Mouse (Mus musculus) midbrain, embryonic 15.5 days (tissue): ENCODE measurements around the gene Cd24a. TPM values are rescaled to one million over a fixed set of nuclear protein-coding genes. Genes with fewer than 3 reads are reported as not detected.

Source experiments
- ATAC-seq: fragments of 200-750 bp; cut with Nextera tagmentation; replicated peaks from 2 replicates; pipeline ENCODE4 v1.8.0; 2017; ENCODE audit warnings: moderate TSS enrichment
- H3K27ac ChIP-seq: fragments of 300-500 bp; sonication (generic); 2 replicates; pipeline ENCODE4 v1.5.1; 2015; ENCODE audit warnings: mild to moderate bottlenecking, inconsistent platforms
- H3K27me3 ChIP-seq: fragments of 300-500 bp; sonication (generic); replicated peaks from 2 replicates; pipeline ENCODE4 v1.6.1; 2015; ENCODE audit warnings: inconsistent platforms
- H3K36me3 ChIP-seq: fragments of 300-500 bp; sonication (generic); replicated peaks from 2 replicates; pipeline ENCODE4 v1.6.1; 2015; ENCODE audit warnings: inconsistent platforms
- H3K4me1 ChIP-seq: fragments of 300-500 bp; sonication (generic); 2 replicates; pipeline ENCODE4 v1.6.1; 2015; ENCODE audit warnings: inconsistent platforms
- H3K4me2 ChIP-seq: fragments of 300-500 bp; sonication (generic); 2 replicates; pipeline ENCODE4 v1.6.1; 2015; ENCODE audit warnings: inconsistent platforms, mild to moderate bottlenecking, moderate library complexity
- H3K4me3 ChIP-seq: fragments of 300-500 bp; sonication (generic); 2 replicates; pipeline ENCODE4 v1.5.1; 2015; ENCODE audit warnings: mild to moderate bottlenecking, inconsistent platforms
- H3K9ac ChIP-seq: fragments of 300-500 bp; sonication (generic); 2 replicates; pipeline ENCODE4 v1.6.1; 2015; ENCODE audit warnings: mild to moderate bottlenecking, inconsistent platforms
- H3K9me3 ChIP-seq: fragments of 300-500 bp; sonication (generic); 2 replicates; pipeline ENCODE4 v1.6.1; 2016; ENCODE audit warnings: inconsistent platforms
- WGBS: fragments of 180-500 bp; shearing (Covaris S2); methylation state at CpG from one replicate; pipeline ENCODE4 v1.1.7; 2015; ENCODE audit warnings: mixed read lengths; 5-methylcytosine and 5-hydroxymethylcytosine counted together
- polyA plus RNA-seq: library from polyadenylated mRNA; unstranded; fragments of >200 nt; fragmentation: Nextera tagmentation; extraction: Ambion mirVana; gene quantifications from 2 replicates; pipeline ENCODE4 v1.2.1, GENCODE M21; 2015

The Cd24a gene
- polyA plus RNA-seq, 1 experiment from 2014 or later = 795 TPM

- Histone ChIP-seq H3K27ac (no peak overlapping the region), H3K4me1 (no peaks in the 10 kb centered on the region), H3K4me2 (no peak overlapping the region), H3K9me3 (no peaks in the 10 kb centered on the region), H3K36me3 (no peaks in the 10 kb centered on the region), H3K4me3 (no peak overlapping the region), H3K27me3 (no peaks in the 10 kb centered on the region), H3K9ac (no peak overlapping the region)
- no peak for ATAC-seq
- 91% methylated on average over 5 of the region's 5 CpGs for WGBS
Observed at GRCm38 (mm10) chr10:43609507-43609906, 31.4 kb downstream of the Cd24a start.

- Histone ChIP-seq H3K36me3 (no peaks in the 10 kb centered on the region), H3K4me3 (no peak overlapping the region), H3K27ac (no peak overlapping the region), H3K4me2 (no peak overlapping the region), H3K27me3 (no peaks in the 10 kb centered on the region), H3K9me3 (no peaks in the 10 kb centered on the region), H3K9ac (no peak overlapping the region), H3K4me1 (no peaks in the 10 kb centered on the region)
- ATAC-seq = no peak
- 89% methylated on average over 2 of the region's 2 CpGs for WGBS
Observed at GRCm38 (mm10) chr10:43609958-43610357, 31.9 kb downstream of the Cd24a start.

GRCm38 (mm10) chr10:43611081-43611480 is 33.0 kb downstream of the Cd24a start:
- Histone ChIP-seq H3K27ac (no peak overlapping the region), H3K36me3 (no peaks in the 10 kb centered on the region), H3K4me1 (no peaks in the 10 kb centered on the region), H3K9ac (no peak overlapping the region), H3K9me3 (no peaks in the 10 kb centered on the region), H3K27me3 (no peaks in the 10 kb centered on the region), H3K4me2 (no peak overlapping the region), H3K4me3 (no peak overlapping the region)
- ATAC-seq = no peak

- ATAC-seq = peak; percentile 82
- H3K27me3 ChIP-seq = no peaks in the 10 kb centered on the region
- H3K4me1 ChIP-seq = peaks cover 24% of the 10 kb centered on the region
- no peak overlapping the region for H3K9ac ChIP-seq
- H3K9me3 ChIP-seq = no peaks in the 10 kb centered on the region
- no peak overlapping the region for H3K4me3 ChIP-seq
- WGBS = under 1% methylated on average over 6 of the region's 6 CpGs
- peak overlapping the region; percentile 78 for H3K27ac ChIP-seq
- H3K36me3 ChIP-seq = no peaks in the 10 kb centered on the region
- peak overlapping the region; percentile 36 for H3K4me2 ChIP-seq
Observed at GRCm38 (mm10) chr10:43619059-43619531, 41.0 kb downstream of the Cd24a start.

- Histone ChIP-seq H3K27me3 (no peaks in the 10 kb centered on the region), H3K27ac (peak overlapping the region; percentile 78), H3K4me2 (no peak overlapping the region), H3K36me3 (no peaks in the 10 kb centered on the region), H3K9me3 (no peaks in the 10 kb centered on the region), H3K4me1 (peaks cover 24% of the 10 kb centered on the region), H3K9ac (no peak overlapping the region), H3K4me3 (no peak overlapping the region)
- ATAC-seq = no peak
- WGBS = 68% methylated on average over 2 of the region's 2 CpGs
Observed at GRCm38 (mm10) chr10:43619939-43620338, 41.9 kb downstream of the Cd24a start.

GRCm38 (mm10) chr10:43623510-43623909 is 45.4 kb downstream of the Cd24a start:
- ATAC-seq = no peak
- H3K36me3 ChIP-seq = no peaks in the 10 kb centered on the region
- WGBS = 93% methylated on average over 8 of the region's 8 CpGs

GRCm38 (mm10) chr10:43624362-43624761 is 46.3 kb downstream of the Cd24a start:
- Histone ChIP-seq H3K9me3 (no peaks in the 10 kb centered on the region), H3K9ac (no peak overlapping the region), H3K36me3 (no peaks in the 10 kb centered on the region), H3K4me3 (no peak overlapping the region), H3K4me1 (peaks cover 21% of the 10 kb centered on the region), H3K4me2 (no peak overlapping the region), H3K27ac (no peak overlapping the region), H3K27me3 (no peaks in the 10 kb centered on the region)
- 84% methylated on average over 5 of the region's 5 CpGs for WGBS
- no peak for ATAC-seq

More at GRCm38 (mm10) chr10:43623510-43623909, 45.4 kb downstream of the Cd24a start:
- no peak overlapping the region for H3K4me2 ChIP-seq
- peaks cover 29% of the 10 kb centered on the region for H3K4me1 ChIP-seq
- H3K9me3 ChIP-seq = no peaks in the 10 kb centered on the region
- H3K4me3 ChIP-seq = no peak overlapping the region
- no peak overlapping the region for H3K27ac ChIP-seq
- H3K27me3 ChIP-seq = no peaks in the 10 kb centered on the region
- no peak overlapping the region for H3K9ac ChIP-seq

- ATAC-seq = 0 out of 2 replicates have a peak, but pooled peaks have one; percentile 29
- peaks cover 16% of the 10 kb centered on the region for H3K4me1 ChIP-seq
- no peaks in the 10 kb centered on the region for H3K27me3 ChIP-seq
- peak overlapping the region; percentile 21; the same call in 1 of the 2 replicates for H3K27ac ChIP-seq
- 62% methylated on average over 2 of the region's 2 CpGs for WGBS
- H3K4me3 ChIP-seq = no peak overlapping the region
- no peak overlapping the region for H3K9ac ChIP-seq
- H3K9me3 ChIP-seq = no peaks in the 10 kb centered on the region
- H3K36me3 ChIP-seq = no peaks in the 10 kb centered on the region
- H3K4me2 ChIP-seq = no peak overlapping the region
Observed at GRCm38 (mm10) chr10:43624791-43625398, 46.8 kb downstream of the Cd24a start.

- WGBS = 65% methylated on average over 2 of the region's 2 CpGs
- Histone ChIP-seq H3K9ac (no peak overlapping the region), H3K27me3 (no peaks in the 10 kb centered on the region), H3K4me3 (no peak overlapping the region), H3K4me2 (no peak overlapping the region), H3K9me3 (no peaks in the 10 kb centered on the region), H3K4me1 (peaks cover 13% of the 10 kb centered on the region), H3K36me3 (no peaks in the 10 kb centered on the region), H3K27ac (no peak overlapping the region; the same call in 1 of the 2 replicates)
- peak; percentile 35; the same call in 1 of the 2 replicates for ATAC-seq
Observed at GRCm38 (mm10) chr10:43625578-43625977, 47.5 kb downstream of the Cd24a start.

GRCm38 (mm10) chr10:43629216-43629615 is 51.1 kb downstream of the Cd24a start:
- peaks cover 6% of the 10 kb centered on the region; the same call in 1 of the 2 replicates for H3K4me1 ChIP-seq
- no peak overlapping the region for H3K4me3 ChIP-seq
- no peaks in the 10 kb centered on the region for H3K27me3 ChIP-seq
- H3K27ac ChIP-seq = no peak overlapping the region
- H3K9me3 ChIP-seq = no peaks in the 10 kb centered on the region
- H3K36me3 ChIP-seq = no peaks in the 10 kb centered on the region
- ATAC-seq = no peak
- H3K4me2 ChIP-seq = no peak overlapping the region
- no peak overlapping the region for H3K9ac ChIP-seq
- WGBS = 77% methylated on average over 5 of the region's 5 CpGs

GRCm38 (mm10) chr10:43629857-43630256 is 51.8 kb downstream of the Cd24a start:
- Histone ChIP-seq H3K4me2 (no peak overlapping the region), H3K27ac (no peak overlapping the region), H3K36me3 (no peaks in the 10 kb centered on the region), H3K4me1 (peaks cover 6% of the 10 kb centered on the region; the same call in 1 of the 2 replicates), H3K9me3 (no peaks in the 10 kb centered on the region), H3K27me3 (no peaks in the 10 kb centered on the region), H3K9ac (no peak overlapping the region), H3K4me3 (no peak overlapping the region)
- no peak for ATAC-seq

GRCm38 (mm10) chr10:43630634-43631033 is 52.5 kb downstream of the Cd24a start:
- no peak for ATAC-seq
- Histone ChIP-seq H3K27ac (no peak overlapping the region), H3K4me2 (no peak overlapping the region), H3K9ac (no peak overlapping the region), H3K4me3 (no peak overlapping the region), H3K9me3 (no peaks in the 10 kb centered on the region), H3K4me1 (0 out of 2 replicates have a peak, but pooled peaks cover 4% of the 10 kb centered on the region), H3K27me3 (no peaks in the 10 kb centered on the region), H3K36me3 (no peaks in the 10 kb centered on the region)
- WGBS = 73% methylated on average over 4 of the region's 4 CpGs

GRCm38 (mm10) chr10:43631049-43631448 is 53.0 kb downstream of the Cd24a start:
- Histone ChIP-seq H3K4me3 (no peak overlapping the region), H3K4me2 (no peak overlapping the region), H3K9ac (no peak overlapping the region), H3K27ac (no peak overlapping the region), H3K36me3 (no peaks in the 10 kb centered on the region), H3K4me1 (no peaks in the 10 kb centered on the region), H3K27me3 (no peaks in the 10 kb centered on the region), H3K9me3 (no peaks in the 10 kb centered on the region)
- ATAC-seq = peak; percentile 63; the same call in 1 of the 2 replicates
